Mouse (Mus musculus) thymus, postnatal 0 days (tissue): ENCODE results near the gene Ctdsp1. TPM values are rescaled to one million over a fixed set of nuclear protein-coding genes. Genes with fewer than 3 reads are reported as not detected.
"Not testable (repeated sequence)": the region's sequence is repeated elsewhere in the genome, so short reads cannot be mapped to it uniquely, and the experiment has no call there.

Experiments
- DNase-seq: peaks from one replicate; pipeline ENCODE4 v3.0.0-alpha.2; 2015; ENCODE audit warnings: low spot score
- polyA plus RNA-seq: library from polyadenylated mRNA; unstranded; fragments of >200 nt; fragmentation: Nextera tagmentation; extraction: Ambion mirVana; gene quantifications from 2 replicates; pipeline ENCODE4 v1.2.1, GENCODE M21; 2015

Ctdsp1 gene
- polyA plus RNA-seq, 1 experiment from 2014 or later: 56.1 TPM

DNA sequence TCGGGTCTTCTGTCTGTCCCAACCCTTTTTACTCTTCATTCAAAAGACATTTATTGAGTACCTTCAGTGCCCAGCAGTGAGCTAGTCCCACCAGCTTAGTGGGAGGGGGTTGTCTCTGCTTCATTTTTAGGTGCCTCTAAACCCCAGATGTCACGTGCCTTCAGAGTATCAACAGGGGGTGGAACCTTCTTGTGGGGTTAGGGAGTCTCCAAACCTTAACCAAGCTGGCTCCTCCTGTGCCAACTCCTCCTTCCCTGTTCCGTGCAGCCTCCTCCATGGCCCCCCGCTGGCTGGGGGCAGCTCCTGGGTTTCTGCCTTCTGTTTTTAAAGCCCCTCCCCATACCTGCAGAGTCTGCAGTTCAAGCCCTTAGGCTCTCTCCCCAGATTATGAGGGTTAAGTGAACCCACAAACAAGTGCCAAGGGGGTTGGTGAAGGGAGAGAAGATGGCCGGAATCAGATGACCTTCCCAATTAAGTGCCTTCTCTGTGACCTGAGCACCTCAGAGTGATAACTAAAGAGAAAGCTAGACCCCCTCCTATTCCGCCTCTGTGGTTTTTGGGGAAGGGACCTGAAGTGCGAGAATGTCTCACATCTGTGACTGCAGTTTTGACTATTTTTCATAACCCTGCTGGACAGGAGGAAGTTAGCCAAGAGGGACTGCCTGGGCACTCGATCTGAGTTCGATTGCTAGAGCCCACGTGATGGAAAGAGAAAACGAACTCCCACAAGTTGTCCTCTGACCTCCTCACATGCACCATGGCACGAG is 5.3 kb downstream of the Ctdsp1 start:
- not testable (repeated sequence) for DNase-seq

DNA sequence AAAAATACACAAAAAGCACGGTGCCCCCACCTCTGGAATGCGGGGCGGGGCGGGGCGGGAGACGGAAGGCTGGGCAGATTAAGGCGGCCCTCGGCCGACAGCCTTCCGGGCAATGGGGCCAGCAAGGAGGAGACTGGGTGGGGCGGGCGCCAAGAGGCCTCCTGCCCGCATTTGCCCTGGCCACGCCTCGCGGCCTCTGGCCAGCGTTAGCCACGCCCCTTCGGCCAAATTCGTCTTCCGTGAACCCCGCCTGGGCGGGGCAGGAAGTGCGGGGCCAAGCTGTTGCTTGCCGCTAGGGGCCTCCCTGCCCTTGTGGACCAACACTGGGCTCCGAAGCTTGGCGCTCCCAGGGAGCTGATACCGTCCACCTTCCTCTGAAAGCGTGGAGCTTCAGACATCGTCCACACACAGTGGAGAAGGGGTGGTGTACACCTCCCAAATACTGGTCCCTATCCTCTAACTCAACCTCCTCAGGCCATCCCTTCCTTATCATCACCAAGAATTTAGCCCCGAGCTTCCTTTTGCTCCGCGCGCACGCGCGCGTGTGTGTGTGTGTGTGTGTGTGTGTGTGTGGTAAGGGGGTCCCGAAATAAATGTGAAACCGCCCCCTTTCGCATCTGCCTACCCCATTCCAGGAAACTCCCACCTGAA is 6.1 kb downstream of the Ctdsp1 start:
- DNase-seq: peak; percentile 84

DNA sequence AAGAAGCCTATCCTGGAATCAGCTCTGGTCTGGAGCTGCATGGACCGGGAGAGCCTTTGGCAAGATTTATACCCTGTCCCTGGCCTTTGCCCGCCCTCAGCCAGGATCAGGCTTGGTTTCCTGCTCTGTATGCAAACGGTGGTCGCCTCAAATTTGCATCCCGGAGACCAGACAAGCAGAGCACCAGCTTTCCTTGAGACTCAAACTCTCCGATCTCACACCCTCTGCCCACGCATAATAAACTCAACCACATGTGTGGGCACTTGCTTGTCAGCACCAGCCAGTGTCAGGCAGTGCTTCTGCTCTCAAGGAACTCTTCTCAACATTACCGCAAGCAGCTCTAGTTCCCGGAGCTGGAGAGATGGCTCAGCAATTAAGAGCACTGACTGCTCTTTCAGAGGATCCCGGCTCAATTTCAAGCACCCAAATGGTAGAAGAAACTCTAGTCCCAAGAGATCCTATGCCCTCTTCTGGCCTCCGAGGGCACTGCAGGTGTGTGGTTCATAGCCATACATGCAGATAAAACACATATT is 6.7 kb downstream of the Ctdsp1 start:
- peak; percentile 77 for DNase-seq

- no peak for DNase-seq
Measured at GRCm38 (mm10) chr1:74400531-74400930, 9.2 kb downstream of the Ctdsp1 start.

DNA sequence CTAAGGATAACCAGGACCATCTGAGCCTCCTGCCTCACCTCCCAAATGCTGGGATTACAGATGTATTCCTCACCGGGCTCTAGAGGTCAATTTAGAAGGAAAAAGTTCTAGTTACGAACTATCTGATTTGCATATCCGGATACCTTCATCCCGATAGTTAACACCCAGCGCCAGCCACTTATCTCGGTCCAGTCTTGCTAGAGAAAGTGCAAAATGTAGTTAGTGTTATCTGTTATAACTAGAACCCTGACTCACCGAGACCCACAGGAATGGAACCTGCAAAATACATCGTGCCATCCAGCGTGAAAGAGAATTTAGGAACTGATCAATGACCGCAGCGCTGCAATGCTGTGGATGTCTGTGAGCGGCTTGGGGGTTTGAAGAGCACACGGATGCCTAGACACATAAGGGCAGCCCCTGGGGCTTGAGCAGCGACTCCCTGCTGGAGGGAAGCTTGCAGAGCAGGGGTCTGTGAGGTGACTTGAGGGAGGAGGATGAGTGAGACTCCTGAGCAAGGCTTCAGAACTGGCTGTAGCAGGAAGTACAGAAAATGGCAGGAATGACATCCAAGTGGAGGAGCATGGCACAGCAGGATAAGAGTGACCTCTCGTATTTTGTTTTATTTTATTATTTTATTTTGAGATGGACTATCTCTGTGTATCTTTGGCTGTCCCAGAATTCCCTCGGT is 9.8 kb downstream of the Ctdsp1 start:
- DNase-seq: no peak

DNA sequence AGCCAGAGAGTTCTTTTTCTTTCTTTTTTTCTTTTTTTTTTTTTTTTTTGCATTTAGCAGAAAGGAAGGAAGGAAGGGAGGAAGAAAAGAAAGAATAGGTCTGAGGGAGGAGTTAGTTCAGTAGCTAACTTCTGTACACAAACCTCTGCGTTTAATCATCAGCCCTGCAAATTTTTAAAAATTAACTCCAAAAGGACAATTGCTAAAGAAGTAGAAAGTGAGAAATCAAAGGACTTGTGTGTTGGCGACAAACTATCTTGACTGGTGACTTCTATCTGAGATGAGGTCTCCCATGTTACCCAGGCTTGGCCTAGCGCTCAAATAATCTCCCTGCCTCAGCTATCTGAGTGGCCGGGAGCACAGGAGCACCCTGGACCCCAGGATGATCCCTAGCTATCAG is 12.9 kb downstream of the Ctdsp1 start:
- no peak for DNase-seq

DNA sequence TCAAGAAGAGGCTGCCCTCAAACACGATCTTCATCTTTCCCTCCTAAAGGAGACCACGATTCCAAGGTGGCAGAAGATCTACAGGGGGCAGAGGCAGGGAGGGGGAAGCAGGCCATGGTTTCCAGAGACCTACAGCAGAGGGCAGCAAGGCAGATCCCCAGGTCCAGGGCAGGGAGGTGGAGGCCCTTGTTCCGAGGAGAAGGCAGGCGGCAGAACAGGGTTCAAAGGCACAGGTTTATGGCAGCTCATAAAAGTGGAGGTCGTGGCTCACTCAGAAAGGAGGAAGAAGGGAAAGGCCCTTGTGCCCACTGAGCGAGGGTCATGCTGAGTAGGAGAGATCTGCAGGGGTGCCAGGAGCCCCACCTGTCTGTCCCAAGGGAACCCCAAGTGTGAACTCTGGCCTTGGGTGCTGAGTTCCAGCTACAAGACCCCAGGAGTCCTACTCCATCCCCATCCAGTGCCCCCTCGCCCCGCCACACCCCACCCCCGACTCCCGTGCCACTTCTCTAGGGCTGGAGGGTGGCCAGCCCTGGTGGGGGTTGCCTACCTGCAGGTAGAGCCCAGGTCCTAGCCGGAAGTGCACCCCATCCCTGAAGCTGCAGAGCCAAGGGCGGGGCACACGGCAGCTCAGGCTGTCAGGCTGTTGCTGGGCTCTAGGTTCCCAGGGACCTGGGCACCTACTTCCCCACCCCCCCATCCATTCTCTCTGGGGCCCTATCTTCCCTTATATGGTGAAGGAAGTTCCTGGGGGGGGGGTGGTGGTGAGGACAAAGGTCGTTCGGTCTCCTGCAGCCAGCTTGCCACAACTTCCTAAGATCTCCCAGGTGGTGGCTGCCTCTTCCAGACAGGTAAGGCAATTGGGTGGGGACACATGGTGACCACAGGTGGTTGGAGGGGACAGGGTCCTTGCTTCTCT is 17.5 kb downstream of the Ctdsp1 start, which contains the start of gene Vil1:
TSS of gene Vil1 (plus strand) at position 788 of the 916 bp plus-strand sequence.
- DNase-seq: no peak

DNA sequence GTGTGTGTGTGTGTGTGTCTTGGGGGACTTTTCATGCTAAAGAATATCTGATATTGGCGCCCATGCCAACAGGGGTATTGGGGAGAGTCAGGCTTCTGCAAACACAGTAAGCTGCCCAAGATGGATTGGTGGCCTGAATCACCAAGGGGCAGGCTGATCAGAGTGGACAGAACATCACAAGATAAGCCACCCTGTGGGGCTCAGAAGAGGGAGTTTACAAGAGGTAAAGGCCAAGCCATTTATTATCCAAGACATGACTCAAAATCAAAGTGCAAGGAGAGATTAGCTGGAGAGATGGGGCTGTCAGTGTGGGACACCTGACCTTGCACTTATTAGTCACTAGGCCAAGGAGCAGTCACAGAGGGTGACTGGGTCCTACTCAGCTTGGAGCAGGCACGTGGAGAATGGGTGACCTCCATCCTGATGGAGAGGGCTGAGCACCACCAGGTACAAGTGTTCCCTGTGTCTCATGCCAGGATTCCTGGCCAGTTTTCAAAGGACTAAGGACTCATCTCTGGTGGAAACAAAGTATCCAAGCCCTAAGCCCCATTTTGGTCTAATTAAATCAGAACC is 20.5 kb downstream of the Ctdsp1 start:
- DNase-seq: no peak

DNA sequence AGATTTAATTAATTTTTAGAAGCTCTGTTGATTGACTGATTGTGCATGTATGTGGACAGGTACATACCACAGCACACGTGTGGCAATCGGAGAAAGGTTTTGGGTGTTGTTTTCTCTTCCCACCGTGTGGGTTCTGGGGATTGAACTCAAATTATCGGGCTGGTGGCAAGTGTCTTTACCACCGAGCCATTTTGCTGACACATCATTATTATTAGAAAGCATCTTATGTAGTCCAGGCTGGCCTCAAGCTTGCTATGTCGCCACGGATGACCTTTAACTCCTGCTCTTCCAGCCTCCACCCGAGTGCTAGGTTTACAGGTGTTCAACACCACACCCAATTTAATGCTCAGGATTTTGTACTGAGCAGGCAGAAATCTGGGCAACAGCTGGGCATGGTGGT is 21.4 kb downstream of the Ctdsp1 start:
- no peak for DNase-seq

DNA sequence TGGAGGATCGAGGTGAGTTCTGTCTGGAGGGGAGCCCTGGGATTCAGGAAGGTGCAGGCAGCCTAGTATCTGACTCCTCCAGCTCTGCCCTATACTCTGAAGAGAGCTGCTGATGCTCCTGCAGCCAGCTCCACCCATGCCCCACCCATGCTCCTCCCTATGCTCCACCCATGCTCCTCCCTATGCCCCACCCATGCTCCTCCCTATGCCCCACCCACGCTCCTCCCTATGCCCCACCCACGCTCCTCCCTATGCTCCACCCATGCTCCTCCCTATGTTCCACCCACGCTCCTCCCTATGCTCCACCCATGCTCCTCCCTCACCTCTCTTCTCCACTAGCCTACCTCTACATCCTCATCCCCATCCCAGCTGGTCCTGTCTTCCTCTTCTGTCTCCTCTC is 23.8 kb downstream of the Ctdsp1 start:
- peak; percentile 26 for DNase-seq

DNA sequence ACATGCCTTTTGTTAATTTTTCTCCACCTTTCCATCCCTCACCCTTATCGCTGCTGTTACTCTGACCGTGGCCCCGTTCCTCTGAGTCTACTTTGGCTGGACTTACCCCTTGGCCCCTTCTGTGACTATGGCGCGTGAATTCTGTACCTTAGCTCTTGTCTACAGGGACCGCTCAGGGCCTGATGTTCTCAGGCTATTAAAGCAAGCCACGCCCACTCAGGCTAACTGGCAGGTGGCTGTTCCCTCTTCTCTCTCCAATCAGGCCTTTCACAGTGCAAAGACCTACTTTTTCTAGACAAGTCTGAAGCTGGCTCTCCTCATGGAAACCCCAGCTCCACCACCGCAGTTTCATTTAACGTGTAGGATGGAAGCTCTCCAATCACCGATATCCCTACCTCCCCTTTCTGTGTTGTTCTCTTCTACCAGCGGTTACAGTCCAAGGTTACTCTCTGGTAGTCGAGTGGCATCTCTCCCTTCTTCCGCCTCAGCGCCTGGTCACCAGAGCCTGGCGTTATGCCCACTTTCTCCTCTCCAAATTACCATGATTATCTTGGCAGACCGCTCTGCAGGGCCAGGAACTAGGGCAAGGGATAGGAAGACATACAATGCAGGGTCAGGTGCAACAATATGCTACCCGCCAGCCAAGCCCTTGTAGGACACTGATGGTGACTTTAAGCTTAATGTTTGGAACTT is 27.6 kb downstream of the Ctdsp1 start:
- DNase-seq: no peak

DNA sequence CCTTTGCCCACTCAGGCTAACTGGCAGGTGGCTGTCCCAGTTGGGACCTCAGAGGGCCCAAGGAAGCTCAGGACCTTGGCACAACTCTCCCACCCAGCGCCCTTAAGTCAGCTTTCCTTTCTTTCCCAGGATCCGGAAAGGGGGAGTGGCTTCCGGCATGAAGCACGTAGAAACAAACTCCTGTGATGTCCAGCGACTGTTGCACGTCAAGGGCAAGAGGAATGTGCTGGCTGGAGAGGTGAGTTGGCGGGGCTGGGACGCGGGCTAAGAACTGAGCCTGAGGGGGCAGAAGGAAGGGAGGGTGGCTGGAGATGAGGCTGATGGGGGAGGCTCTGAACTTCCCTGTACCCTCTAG is 28.1 kb downstream of the Ctdsp1 start:
- no peak for DNase-seq

GRCm38 (mm10) chr1:74423147-74423546 is 31.8 kb downstream of the Ctdsp1 start:
- no peak for DNase-seq

DNA sequence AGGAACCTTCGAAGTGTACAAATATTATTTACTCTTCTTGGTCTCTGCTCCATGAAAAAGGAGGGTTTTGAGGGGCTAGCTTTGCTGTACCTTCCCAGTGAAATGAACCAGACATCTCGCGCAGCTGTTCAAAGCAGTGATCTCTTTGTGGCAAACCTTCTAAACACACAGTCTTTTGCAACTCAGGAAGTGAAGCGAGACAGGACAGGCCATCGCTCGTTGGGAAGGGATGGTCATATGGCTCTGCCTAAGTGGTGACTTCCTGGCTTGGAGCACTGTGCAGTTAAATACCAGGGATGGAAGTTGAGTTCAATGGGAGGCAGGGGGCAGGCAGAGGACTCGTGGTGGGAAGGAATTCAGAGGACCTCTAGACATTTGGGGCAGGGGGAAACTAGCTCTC is 34.5 kb downstream of the Ctdsp1 start:
- no peak for DNase-seq

GRCm38 (mm10) chr1:74433220-74433619 is 41.9 kb downstream of the Ctdsp1 start:
- DNase-seq: no peak

GRCm38 (mm10) chr1:74434596-74434995 is 43.3 kb downstream of the Ctdsp1 start:
- DNase-seq: no peak

GRCm38 (mm10) chr1:74435563-74435962 is 44.3 kb downstream of the Ctdsp1 start:
- peak; percentile 27 for DNase-seq

DNA sequence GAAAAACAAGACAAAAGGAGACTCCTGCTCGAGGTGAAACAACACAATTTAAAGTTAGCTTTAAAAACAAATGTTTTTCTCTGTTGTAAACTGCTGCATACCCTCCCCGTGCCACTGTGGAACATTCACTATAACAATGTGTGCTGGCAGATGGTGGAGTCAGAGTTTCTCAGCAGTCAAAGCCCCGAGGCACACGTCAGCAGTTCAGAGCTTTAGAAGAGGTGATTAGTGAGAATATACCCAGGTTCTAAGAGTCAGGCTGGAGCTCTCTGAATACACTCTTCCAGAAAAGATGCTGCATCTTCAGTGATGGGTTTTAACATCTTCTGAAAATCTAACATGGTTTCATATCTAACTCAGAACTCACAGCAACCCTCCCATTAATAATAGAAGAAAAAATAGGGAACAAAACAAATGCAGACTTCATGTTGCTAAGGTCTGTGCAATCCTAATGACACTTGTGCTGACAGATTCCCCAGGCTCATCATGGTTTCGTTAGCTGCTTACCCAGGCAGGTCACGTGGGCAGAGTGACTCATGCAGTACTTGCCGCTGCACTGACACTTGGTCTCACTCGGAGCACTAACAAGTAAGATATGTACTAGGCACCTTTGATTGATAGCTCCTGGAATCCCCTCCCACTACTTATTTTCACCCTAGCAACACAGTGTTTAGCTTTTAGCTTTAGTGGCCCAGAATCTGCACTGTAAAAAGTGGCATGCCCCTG is 46.6 kb downstream of the Ctdsp1 start:
- no peak for DNase-seq

DNA sequence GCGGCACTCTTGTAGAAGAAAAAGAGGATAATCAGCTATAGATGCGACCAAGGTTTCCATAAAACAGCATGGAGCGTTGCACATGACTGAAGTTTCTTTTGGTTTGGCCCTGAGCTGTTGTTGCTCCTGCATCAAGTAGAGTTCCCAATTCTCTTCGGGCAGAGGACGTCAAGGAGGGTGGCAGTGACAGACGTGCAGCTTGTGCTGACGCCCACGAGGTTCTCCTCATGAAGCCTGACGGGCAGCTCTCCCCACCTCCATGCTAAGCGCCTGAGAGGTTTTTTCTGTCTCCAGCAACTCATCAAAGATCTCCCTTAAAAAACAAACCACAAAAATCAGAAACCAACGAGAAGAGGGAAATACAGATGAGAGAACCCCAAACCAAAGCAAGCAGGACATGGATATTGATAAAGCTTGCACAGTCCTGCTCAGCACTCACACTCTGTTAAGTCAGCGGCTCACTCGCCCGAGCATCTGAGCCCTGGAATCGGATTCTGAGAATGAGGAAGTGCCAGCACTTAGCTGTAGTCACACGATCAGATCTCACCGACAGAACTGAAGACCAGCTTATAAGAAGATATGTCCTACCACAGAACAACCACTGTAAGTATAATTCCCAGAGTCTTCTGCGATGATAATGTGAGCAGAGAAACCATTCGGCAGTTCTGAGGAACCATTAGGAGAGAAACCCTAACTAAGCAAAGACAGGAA is 48.0 kb downstream of the Ctdsp1 start:
- no peak for DNase-seq
